Mouse (Mus musculus) lung, embryonic 14.5 days (tissue): ENCODE results near the gene Pde4d. TPM values are rescaled to one million over a fixed set of nuclear protein-coding genes. Genes with fewer than 3 reads are reported as not detected.

Experiments
- ATAC-seq: fragments of 200-750 bp; cut with Nextera tagmentation; 2 replicates; pipeline ENCODE4 v1.8.0; 2017; ENCODE audit warnings: mild to moderate bottlenecking, moderate TSS enrichment, moderate library complexity; ENCODE audit not compliant: insufficient read depth
- DNase-seq: peaks from one replicate; pipeline ENCODE4 v3.0.0-alpha.2; 2015
- H3K27ac ChIP-seq: fragments of 300-500 bp; sonication (generic); 2 replicates; pipeline ENCODE4 v1.5.1; 2014; ENCODE audit warnings: low read depth, mild to moderate bottlenecking, moderate library complexity
- H3K27me3 ChIP-seq: fragments of 300-500 bp; sonication (generic); 2 replicates; pipeline ENCODE4 v1.6.1; 2014; ENCODE audit warnings: low read length, control low read depth; ENCODE audit not compliant: insufficient read depth
- H3K36me3 ChIP-seq: fragments of 300-500 bp; sonication (generic); 2 replicates; pipeline ENCODE4 v1.6.1; 2014; ENCODE audit warnings: control low read depth; ENCODE audit not compliant: insufficient read depth
- H3K4me1 ChIP-seq: fragments of 300-500 bp; sonication (generic); 2 replicates; pipeline ENCODE4 v1.6.1; 2014; ENCODE audit warnings: antibody characterized with exemption, control low read depth; ENCODE audit not compliant: insufficient read depth
- H3K4me2 ChIP-seq: fragments of 300-500 bp; sonication (generic); 2 replicates; pipeline ENCODE4 v1.6.1; 2014; ENCODE audit warnings: mild to moderate bottlenecking
- H3K4me3 ChIP-seq: fragments of 300-500 bp; sonication (generic); 2 replicates; pipeline ENCODE4 v1.5.1; 2014; ENCODE audit warnings: low read depth, low read length
- H3K9ac ChIP-seq: fragments of 300-500 bp; sonication (generic); 2 replicates; pipeline ENCODE4 v1.6.1; 2014
- H3K9me3 ChIP-seq: fragments of 300-500 bp; sonication (generic); 2 replicates; pipeline ENCODE4 v1.6.1; 2016; ENCODE audit warnings: low read depth, low read length, control low read depth
- CTCF ChIP-seq: IDR thresholded peaks from 2 replicates; pipeline ENCODE4 v1.5.1; 2016; ENCODE audit warnings: antibody characterized with exemption, low read depth
- WGBS: fragments of 180-500 bp; shearing (Covaris S2); extraction: QIAGEN DNeasy Blood & Tissue Kit; methylation state at CpG from one replicate; pipeline ENCODE4 v1.1.7; 2014; 5-methylcytosine and 5-hydroxymethylcytosine counted together
- polyA plus RNA-seq: library from polyadenylated mRNA; unstranded; fragments of >200 nt; fragmentation: Nextera tagmentation; extraction: Ambion mirVana; gene quantifications from 2 replicates; pipeline ENCODE4 v1.2.1, GENCODE M21; 2014

Gene Pde4d
- polyA plus RNA-seq, 1 experiment from 2014 or later = 16.2 TPM

GRCm38 (mm10) chr13:109342469-109342868 is 892.7 kb downstream of the Pde4d start:
- peak; percentile 35; the same call in 1 of the 2 replicates for ATAC-seq
- no peak overlapping the region for H3K4me2 ChIP-seq
- WGBS = 29% methylated on average over 6 of the region's 6 CpGs
- H3K27ac ChIP-seq = no peak overlapping the region
- H3K9me3 ChIP-seq = no peaks in the 10 kb centered on the region
- no peak for TF ChIP-seq CTCF
- no peaks in the 10 kb centered on the region for H3K4me1 ChIP-seq
- H3K4me3 ChIP-seq = no peak overlapping the region
- no peak overlapping the region for H3K9ac ChIP-seq
- DNase-seq = peak; percentile 39
- H3K36me3 ChIP-seq = no peaks in the 10 kb centered on the region
- H3K27me3 ChIP-seq = no peaks in the 10 kb centered on the region

- TF ChIP-seq CTCF = peak; percentile 88
- DNase-seq (peak; percentile 93), ATAC-seq (peak; percentile 90)
- no peaks in the 10 kb centered on the region for H3K36me3 ChIP-seq
- no peaks in the 10 kb centered on the region for H3K9me3 ChIP-seq
- no peak overlapping the region for H3K4me3 ChIP-seq
- no peak overlapping the region for H3K4me2 ChIP-seq
- no peaks in the 10 kb centered on the region for H3K27me3 ChIP-seq
- 3% methylated on average over 4 of the region's 4 CpGs for WGBS
- H3K9ac ChIP-seq = no peak overlapping the region
- no peak overlapping the region for H3K27ac ChIP-seq
- no peaks in the 10 kb centered on the region for H3K4me1 ChIP-seq
Observed at GRCm38 (mm10) chr13:109343596-109343995, 893.8 kb downstream of the Pde4d start.

GRCm38 (mm10) chr13:109347770-109348169 is 898.0 kb downstream of the Pde4d start:
- 72% methylated on average over 11 of the region's 11 CpGs for WGBS
- ATAC-seq = no peak
- H3K4me1 ChIP-seq = no peaks in the 10 kb centered on the region
- TF ChIP-seq CTCF = no peak
- H3K27me3 ChIP-seq = no peaks in the 10 kb centered on the region
- no peaks in the 10 kb centered on the region for H3K36me3 ChIP-seq
- no peaks in the 10 kb centered on the region for H3K9me3 ChIP-seq
- no peak for DNase-seq
- H3K4me2 ChIP-seq = no peak overlapping the region
- H3K27ac ChIP-seq = no peak overlapping the region
- no peak overlapping the region for H3K4me3 ChIP-seq
- H3K9ac ChIP-seq = no peak overlapping the region

- no peak overlapping the region for H3K4me2 ChIP-seq
- no peak for TF ChIP-seq CTCF
- no peaks in the 10 kb centered on the region for H3K27me3 ChIP-seq
- H3K4me3 ChIP-seq = no peak overlapping the region
- ATAC-seq (no peak), DNase-seq (no peak)
- no peaks in the 10 kb centered on the region for H3K36me3 ChIP-seq
- WGBS = 86% methylated on average over 6 of the region's 6 CpGs
- H3K4me1 ChIP-seq = no peaks in the 10 kb centered on the region
- H3K9me3 ChIP-seq = no peaks in the 10 kb centered on the region
- no peak overlapping the region for H3K27ac ChIP-seq
- no peak overlapping the region for H3K9ac ChIP-seq
Observed at GRCm38 (mm10) chr13:109348316-109348715, 898.6 kb downstream of the Pde4d start.

GRCm38 (mm10) chr13:109350100-109350499 is 900.4 kb downstream of the Pde4d start:
- Histone ChIP-seq H3K27ac (no peak overlapping the region), H3K36me3 (no peaks in the 10 kb centered on the region), H3K4me3 (no peak overlapping the region), H3K9ac (no peak overlapping the region), H3K4me2 (no peak overlapping the region), H3K27me3 (no peaks in the 10 kb centered on the region), H3K4me1 (no peaks in the 10 kb centered on the region), H3K9me3 (no peaks in the 10 kb centered on the region)
- TF ChIP-seq CTCF = no peak
- no peak for ATAC-seq
- 75% methylated on average over 7 of the region's 7 CpGs for WGBS
- DNase-seq = no peak

GRCm38 (mm10) chr13:109354017-109354416 is 904.3 kb downstream of the Pde4d start:
- no peak for TF ChIP-seq CTCF
- Histone ChIP-seq H3K9me3 (no peaks in the 10 kb centered on the region), H3K4me2 (no peak overlapping the region), H3K4me1 (no peaks in the 10 kb centered on the region), H3K36me3 (no peaks in the 10 kb centered on the region), H3K9ac (no peak overlapping the region), H3K27ac (no peak overlapping the region), H3K4me3 (no peak overlapping the region), H3K27me3 (no peaks in the 10 kb centered on the region)
- 63% methylated on average over 7 of the region's 7 CpGs for WGBS
- DNase-seq (no peak), ATAC-seq (no peak)

- H3K4me1 ChIP-seq = no peaks in the 10 kb centered on the region
- ATAC-seq (peak; percentile 49; the same call in 1 of the 2 replicates), DNase-seq (peak; percentile 59)
- no peaks in the 10 kb centered on the region for H3K9me3 ChIP-seq
- 65% methylated on average over 7 of the region's 7 CpGs for WGBS
- TF ChIP-seq CTCF = peak; percentile 74
- H3K27ac ChIP-seq = no peak overlapping the region
- H3K27me3 ChIP-seq = no peaks in the 10 kb centered on the region
- no peak overlapping the region for H3K9ac ChIP-seq
- no peak overlapping the region for H3K4me3 ChIP-seq
- H3K4me2 ChIP-seq = no peak overlapping the region
- no peaks in the 10 kb centered on the region for H3K36me3 ChIP-seq
Observed at GRCm38 (mm10) chr13:109356252-109356651, 906.5 kb downstream of the Pde4d start.

GRCm38 (mm10) chr13:109359994-109360393 is 910.2 kb downstream of the Pde4d start:
- H3K27me3 ChIP-seq = no peaks in the 10 kb centered on the region
- 67% methylated on average over 2 of the region's 2 CpGs for WGBS
- TF ChIP-seq CTCF = no peak

More at GRCm38 (mm10) chr13:109359994-109360393, 910.2 kb downstream of the Pde4d start:
- Histone ChIP-seq H3K36me3 (no peaks in the 10 kb centered on the region), H3K27ac (no peak overlapping the region), H3K4me1 (no peaks in the 10 kb centered on the region), H3K9ac (no peak overlapping the region), H3K4me2 (no peak overlapping the region), H3K9me3 (no peaks in the 10 kb centered on the region), H3K4me3 (no peak overlapping the region)
- no peak for ATAC-seq
- DNase-seq = no peak
